Mouse (Mus musculus) embryo, embryonic 11 days (tissue): Measurements from ENCODE around the gene 1700012B07Rik.
A peak's percentile ranks its signal among the peaks of the same experiment; 100 is the strongest.

Source experiments
- DNase-seq: peaks from one replicate; pipeline ENCODE4 v3.0.0-alpha.2; 2015

The 1700012B07Rik gene

DNA sequence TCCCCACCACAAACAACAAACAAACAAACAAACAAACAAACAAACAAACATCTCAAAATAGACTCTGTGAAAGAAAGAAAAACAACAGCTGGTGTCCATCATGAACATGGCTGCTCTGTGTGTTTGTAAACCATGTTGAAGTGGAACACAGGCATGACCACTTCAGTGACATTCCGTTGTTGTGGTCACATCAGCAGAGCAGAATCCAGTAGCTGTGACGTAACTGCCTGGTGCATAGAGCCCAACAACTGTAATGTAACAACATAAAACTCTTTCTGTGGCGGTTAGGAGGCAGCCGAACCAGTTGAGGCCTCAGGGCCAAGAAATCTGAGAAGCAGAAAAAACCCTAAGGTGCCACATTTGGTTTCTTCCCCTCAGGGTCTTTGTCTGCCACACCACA lies 17.8 kb upstream of the 1700012B07Rik start:
- peak; percentile 25 for DNase-seq

DNA sequence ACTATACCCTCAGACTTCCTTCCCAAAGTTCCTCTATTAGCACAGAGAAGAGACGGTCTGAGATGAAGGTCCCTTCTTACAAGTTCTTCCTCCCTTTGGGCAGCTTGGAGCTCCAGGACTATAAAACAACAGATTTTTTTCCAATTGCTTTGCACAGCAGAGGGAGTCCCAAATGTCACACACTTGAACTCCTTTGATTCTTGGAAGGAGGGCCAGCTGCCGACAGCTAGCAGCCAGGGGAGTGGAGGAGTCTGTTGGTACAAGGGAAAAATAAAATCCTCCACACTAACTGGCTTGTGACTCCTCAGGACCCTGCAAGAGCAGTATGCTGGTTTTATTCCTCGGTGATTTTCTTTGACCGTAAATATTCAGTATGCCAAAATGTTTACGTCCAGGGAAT lies 16.6 kb upstream of the 1700012B07Rik start:
- DNase-seq: no peak

DNA sequence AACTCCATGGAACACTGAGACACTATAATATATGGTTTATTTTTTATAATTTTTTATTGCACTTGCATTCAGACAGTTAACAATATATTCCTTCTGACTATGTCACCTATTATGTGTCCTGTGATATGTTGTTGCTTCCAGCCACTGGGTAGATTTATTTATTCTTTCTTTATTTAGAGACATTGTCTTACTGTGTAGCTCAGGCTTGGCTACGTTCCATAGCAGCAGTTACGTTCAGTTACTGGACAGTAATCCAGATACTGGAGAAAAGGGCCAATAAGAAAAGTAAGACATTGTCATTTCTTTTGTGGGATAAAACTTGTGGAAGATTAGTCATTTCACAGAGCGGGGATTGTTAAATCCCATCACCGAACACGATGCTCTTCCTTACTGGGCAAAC lies 2.5 kb upstream of the 1700012B07Rik start:
- no peak for DNase-seq

- no peak for DNase-seq
Observed at GRCm38 (mm10) chr11:109822280-109822679, 5.6 kb downstream of the 1700012B07Rik start.

GRCm38 (mm10) chr11:109817405-109817804 lies 10.4 kb downstream of the 1700012B07Rik start:
- no peak for DNase-seq

DNA sequence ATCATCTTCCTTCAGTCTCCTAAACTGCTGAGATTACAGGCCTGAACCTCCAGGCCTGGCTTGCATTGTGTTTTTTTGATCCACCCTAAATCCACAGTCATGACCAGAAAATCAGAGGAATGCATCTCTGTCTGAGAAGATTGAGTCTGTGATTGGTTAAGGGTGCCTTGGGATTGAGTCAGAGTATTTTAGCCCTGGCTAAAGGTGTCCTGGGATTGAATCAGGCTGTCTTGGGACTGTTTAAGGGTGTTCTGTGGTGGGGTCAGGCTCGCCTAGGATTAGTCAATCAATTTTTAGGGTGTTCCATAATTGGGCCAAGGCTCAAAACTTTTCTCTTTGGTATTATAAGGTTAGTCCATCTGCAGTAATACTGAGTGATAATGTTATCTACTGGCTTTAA lies 10.9 kb downstream of the 1700012B07Rik start:
- no peak for DNase-seq

GRCm38 (mm10) chr11:109811721-109812120 lies 16.1 kb downstream of the 1700012B07Rik start:
- no peak for DNase-seq

GRCm38 (mm10) chr11:109809175-109809855 lies 18.5 kb downstream of the 1700012B07Rik start:
- DNase-seq: peak; percentile 40

DNA sequence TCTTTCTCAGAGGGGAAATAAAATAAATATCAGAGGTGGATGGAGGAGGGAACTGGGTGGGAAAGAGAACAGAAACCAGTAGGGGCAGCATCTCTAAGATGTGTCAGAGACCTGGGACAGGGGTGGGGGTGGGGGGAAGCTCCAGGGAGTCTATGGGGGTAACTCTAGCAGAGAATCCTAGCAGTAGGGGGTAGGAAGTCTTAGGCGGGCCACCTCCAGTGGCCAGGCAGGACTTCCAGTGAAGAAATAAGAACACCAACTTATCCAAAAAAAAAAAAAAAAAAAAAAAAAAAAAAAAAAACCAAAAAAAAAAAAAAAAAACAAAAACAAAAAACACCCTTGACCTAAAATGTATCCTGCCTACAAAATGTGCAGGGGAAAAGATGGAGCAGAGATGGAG lies 26.3 kb downstream of the 1700012B07Rik start:
- DNase-seq: no peak

DNA sequence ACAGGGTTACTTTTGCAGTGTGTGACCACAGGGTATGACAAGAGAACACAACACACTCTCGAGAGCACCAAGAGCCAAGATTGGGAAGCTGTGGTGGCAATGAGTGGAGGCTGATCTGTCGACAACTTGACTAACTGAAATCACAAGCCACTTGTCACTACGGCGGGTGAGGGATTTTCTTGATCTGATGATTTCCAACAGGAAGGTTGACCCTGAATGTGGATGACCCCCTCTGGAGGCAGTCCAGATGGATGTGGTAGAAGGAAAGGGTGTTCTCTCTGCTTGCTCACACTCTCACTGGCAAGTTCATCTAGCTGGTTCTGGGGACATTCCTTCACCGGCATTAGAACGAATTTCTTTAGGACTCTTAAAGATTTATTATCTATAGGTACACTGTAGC lies 30.3 kb downstream of the 1700012B07Rik start:
- no peak for DNase-seq

- no peak for DNase-seq
Observed at GRCm38 (mm10) chr11:109795536-109795935, 32.3 kb downstream of the 1700012B07Rik start.

DNA sequence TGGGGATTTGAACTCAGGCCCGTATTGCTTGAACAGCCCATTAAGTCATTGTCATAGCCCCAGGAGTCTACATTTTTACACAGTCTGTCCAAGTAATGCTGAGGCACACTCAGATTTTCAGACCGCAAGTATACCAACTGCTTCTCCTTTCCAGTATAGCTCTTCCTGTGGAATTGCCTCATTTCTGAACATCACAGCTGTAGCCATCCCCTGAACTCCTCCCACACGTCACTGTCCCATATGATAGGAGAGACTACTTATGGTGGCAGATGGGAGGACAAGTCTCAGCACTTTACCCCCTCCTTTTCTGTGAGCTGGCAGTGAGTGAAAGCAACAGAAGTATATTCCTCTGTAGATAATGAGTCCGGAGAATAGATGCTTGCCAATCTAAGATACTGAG lies 34.3 kb downstream of the 1700012B07Rik start:
- DNase-seq: no peak

DNA sequence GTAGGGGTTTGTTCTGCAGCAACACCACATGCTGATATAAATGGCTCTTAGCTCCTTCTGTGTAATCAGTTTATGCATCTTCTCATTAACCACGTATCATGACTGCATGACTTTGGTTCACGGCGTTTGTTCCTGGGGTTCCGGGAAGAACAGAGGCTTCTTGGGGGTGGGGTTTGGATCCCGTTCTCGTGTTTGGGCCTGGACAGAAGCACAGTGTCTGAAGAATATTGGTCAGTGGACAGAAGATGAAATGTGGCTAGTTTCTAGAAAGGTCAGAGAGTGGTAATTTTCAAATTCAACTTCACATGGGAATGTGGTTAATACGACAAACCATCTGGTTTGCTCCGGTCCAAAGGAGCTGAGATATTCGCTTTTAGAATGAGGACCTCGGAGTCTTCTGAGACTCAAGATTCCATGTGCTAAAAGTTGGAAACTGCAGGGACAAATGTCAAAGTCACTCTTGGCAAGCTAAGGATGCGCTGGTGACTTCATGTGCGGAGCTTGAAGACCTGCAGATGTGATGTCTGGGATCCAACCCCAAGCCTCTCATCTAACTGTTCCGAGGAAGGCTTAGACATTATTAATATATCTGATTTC lies 35.3 kb downstream of the 1700012B07Rik start:
- DNase-seq: no peak

DNA sequence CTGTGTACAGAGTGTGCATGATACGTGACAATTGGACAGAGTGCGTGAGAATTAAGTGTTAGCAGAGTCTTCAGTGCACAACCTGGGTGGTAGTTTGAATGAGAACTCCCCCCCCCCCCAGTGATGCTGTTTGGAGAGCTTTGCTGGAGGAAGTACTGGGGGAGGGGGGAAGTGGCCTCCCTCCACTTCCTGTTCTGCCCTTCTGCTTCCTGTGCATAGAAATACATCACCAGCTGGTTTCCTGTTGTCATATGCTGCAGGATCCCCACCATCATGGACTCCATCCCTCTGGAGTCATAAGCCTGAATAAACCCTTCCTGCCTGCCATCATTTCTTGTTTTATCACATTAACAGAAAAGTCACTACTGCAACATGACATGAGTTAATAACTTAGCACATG lies 35.9 kb downstream of the 1700012B07Rik start:
- no peak for DNase-seq

GRCm38 (mm10) chr11:109790221-109790620 lies 37.6 kb downstream of the 1700012B07Rik start:
- no peak for DNase-seq

- DNase-seq: no peak
Observed at GRCm38 (mm10) chr11:109785392-109785791, 42.5 kb downstream of the 1700012B07Rik start.

GRCm38 (mm10) chr11:109771381-109771780 lies 56.5 kb downstream of the 1700012B07Rik start:
- DNase-seq: no peak

GRCm38 (mm10) chr11:109770185-109770584 lies 57.7 kb downstream of the 1700012B07Rik start:
- no peak for DNase-seq

DNA sequence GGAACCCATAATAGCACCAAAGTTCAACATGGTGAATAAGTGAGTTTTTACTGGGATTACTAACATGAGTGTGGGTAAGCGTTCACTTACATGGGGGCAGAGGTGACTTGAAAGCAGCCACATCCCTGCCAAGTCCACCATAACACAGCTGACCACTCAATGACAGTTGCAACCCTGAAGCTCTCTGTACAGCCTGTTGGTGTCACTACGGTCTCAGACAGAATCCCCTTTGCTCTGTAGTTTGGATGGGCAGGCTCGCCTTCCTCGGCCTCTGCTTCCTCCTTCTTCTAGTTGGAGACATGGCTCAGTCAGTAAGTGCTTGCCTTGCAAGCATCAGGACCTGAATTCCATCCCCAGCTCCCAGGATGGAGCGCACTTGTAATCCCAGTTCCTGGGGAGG lies 58.8 kb downstream of the 1700012B07Rik start:
- DNase-seq: no peak

GRCm38 (mm10) chr11:109760063-109760462 lies 67.8 kb downstream of the 1700012B07Rik start:
- no peak for DNase-seq

GRCm38 (mm10) chr11:109758616-109759215 lies 69.1 kb downstream of the 1700012B07Rik start:
- DNase-seq: no peak

GRCm38 (mm10) chr11:109754105-109754602 lies 73.7 kb downstream of the 1700012B07Rik start:
- no peak for DNase-seq

GRCm38 (mm10) chr11:109751636-109752603 lies 75.9 kb downstream of the 1700012B07Rik start:
- DNase-seq: peak; percentile 26
